Mouse (Mus musculus) embryonic stem cell, embryonic (primary cell): ENCODE results near the gene Rab2b.

Experiments
- CTCF ChIA-PET, 4 experiments: fragments of 300-600 bp in 2 of 4; fragments of 350-600 bp in 2 of 4; sonication (Branson Sonifier 250); formaldehyde crosslinking; loops; one replicate each; lab custom pipeline; 2022; ENCODE audit warnings: inconsistent platforms in 2 of 4; lab: Charles Lee
- POLR2A ChIA-PET, 4 experiments: fragments of 300-600 bp in 2 of 4; fragments of 350-600 bp in 2 of 4; sonication (Branson Sonifier 250); formaldehyde crosslinking; loops; one replicate each; lab custom pipeline; 2022; ENCODE audit warnings: antibody characterized with exemption in 4 of 4, inconsistent platforms in 1 of 4; lab: Charles Lee

Gene Rab2b

GRCm38 (mm10) chr14:52278932-52279746, at the start of gene Rab2b, which contains the start of gene Tox4:
Rab2b (minus strand) TSS chr14:52279545.
Tox4 (plus strand) TSS chr14:52279146.
- POLR2A ChIA-PET, result interaction anchor here (0.6 to 4.0 kb wide), 110 partner anchors 9 to 1348 kb away, joined by 3 to 91 read pairs (median 5); partner anchors contain the start of genes Chd8 (in 3 of the 4), Hnrnpc (in 3 of the 4), Mettl3 (in 3 of the 4) and Supt16 (in 3 of the 4)
- CTCF ChIA-PET, result interaction anchor here (0.5 to 2.5 kb wide), 54 partner anchors 9 to 382 kb away, joined by 3 to 30 read pairs (median 4); partner anchors contain the start of genes Chd8 (in 4 of the 4), Mettl3 (in 2 of the 4), Hnrnpc (in 1 of the 4) and Sall2 (in 1 of the 4)

GRCm38 (mm10) chr14:52327910-52328812, 48.8 kb upstream of the Rab2b start, which contains the start of gene Sall2:
Sall2 (minus strand) TSS chr14:52328762.
- ChIA-PET POLR2A (interaction anchor here in 3 of 4 experiments (0.5 to 2.4 kb wide), 8 partner anchors 10 to 212 kb away, joined by 3 to 8 read pairs (median 4); partner anchors contain the start of gene Mettl3 (in 1 of the 3)), CTCF (interaction anchor here in 3 of 4 experiments (0.7 to 1.1 kb wide), 5 partner anchors 11 to 49 kb away, joined by 3 read pairs; partner anchors contain the start of gene Tox4 (in 2 of the 3))

DNA sequence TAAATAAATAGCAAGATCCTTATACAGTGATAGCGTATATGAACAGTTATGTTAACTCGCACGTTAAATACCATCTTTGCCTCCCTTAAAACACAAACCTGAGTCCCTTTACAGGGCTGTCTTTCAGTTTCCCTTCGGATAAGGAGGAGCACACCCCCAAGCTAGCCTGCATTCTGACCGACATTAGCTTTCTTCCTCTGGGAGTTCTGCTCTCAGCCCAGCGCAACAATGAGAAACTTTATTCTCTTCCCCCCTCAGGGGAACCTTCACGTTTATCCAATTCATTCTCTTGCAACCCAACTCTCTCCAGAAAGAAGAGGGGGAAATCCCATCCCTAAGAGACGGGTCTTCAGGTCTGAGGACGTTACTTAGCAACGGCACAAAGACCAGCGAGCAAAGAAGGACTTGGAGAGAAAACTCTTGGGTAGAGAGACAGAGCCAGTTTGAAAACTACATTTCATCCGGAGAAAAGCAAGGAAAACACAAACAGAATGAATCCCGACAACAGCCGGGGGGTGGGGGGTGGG, 48.1 kb upstream of the Rab2b start:
- POLR2A ChIA-PET, result interaction anchor here in 3 of 4 experiments (0.6 to 2.4 kb wide), 5 partner anchors 11 to 95 kb away, joined by 3 to 8 read pairs (median 4); no protein-coding TSS in a partner anchor
- CTCF ChIA-PET, result interaction anchor here in 3 of 4 experiments (0.6 to 0.9 kb wide), 4 partner anchors 15 to 422 kb away, joined by 3 to 4 read pairs (median 3); partner anchors contain the start of gene Tox4 (in 1 of the 3)

- ChIA-PET POLR2A (interaction anchor here (0.6 to 2.5 kb wide), 5 partner anchors 9 to 303 kb away, joined by 3 to 9 read pairs (median 6); no protein-coding TSS in a partner anchor), CTCF (interaction anchor here (0.5 to 1.1 kb wide), 8 partner anchors 9 to 443 kb away, joined by 3 to 5 read pairs (median 3); no protein-coding TSS in a partner anchor)
These were observed 46.5 kb upstream of the Rab2b start for GRCm38 (mm10) chr14:52325890-52326289.

DNA sequence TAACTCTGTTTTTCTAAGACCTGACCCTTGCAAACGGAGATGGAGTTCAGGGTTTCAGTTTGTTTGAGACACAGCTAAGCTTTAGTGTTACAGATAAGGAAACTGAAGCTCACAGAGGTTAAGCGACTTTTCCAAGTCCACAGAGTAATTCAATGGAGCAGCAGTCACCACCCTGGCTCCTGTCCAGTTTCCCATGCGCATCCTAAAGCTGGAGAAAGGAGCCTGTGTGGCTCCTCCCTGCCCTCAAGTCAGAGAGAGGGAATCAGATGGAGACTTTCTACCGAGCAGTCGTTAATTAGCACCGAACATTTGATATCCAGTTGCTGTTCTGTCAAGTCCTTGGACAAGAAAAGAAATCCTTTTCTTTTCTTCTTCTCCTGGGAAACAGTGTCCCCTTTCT, 40.0 kb upstream of the Rab2b start:
- POLR2A ChIA-PET, result interaction anchor here in 3 of 4 experiments (0.6 to 6.4 kb wide), 5 partner anchors 15 to 427 kb away, joined by 3 to 61 read pairs (median 4); partner anchors contain the start of genes Chd8 (in 1 of the 3), Hnrnpc (in 1 of the 3) and Mettl3 (in 1 of the 3)

GRCm38 (mm10) chr14:52316441-52317225, 37.3 kb upstream of the Rab2b start:
- CTCF ChIA-PET, result interaction anchor here (0.5 to 2.1 kb wide), 28 partner anchors 9 to 527 kb away, joined by 3 to 12 read pairs (median 4); partner anchors contain the start of genes Rab2b (in 3 of the 4), Sall2 (in 2 of the 4), Tox4 (in 2 of the 4) and Hnrnpc (in 1 of the 4)

More for the DNA sequence above, 40.0 kb upstream of the Rab2b start:
- CTCF ChIA-PET, result interaction anchor here in 3 of 4 experiments (0.7 to 1.2 kb wide), 4 partner anchors 13 to 205 kb away, joined by 3 to 6 read pairs (median 4); no protein-coding TSS in a partner anchor

GRCm38 (mm10) chr14:52315792-52316440, 36.6 kb upstream of the Rab2b start:
- POLR2A ChIA-PET, result interaction anchor here in 3 of 4 experiments (0.5 to 6.4 kb wide), 46 partner anchors 10 to 432 kb away, joined by 3 to 74 read pairs (median 4); partner anchors contain the start of genes Mettl3 (in 3 of the 3), Rab2b (in 3 of the 3), Tox4 (in 3 of the 3) and Chd8 (in 2 of the 3)
- CTCF ChIA-PET, result interaction anchor here (0.5 to 2.1 kb wide), 23 partner anchors 10 to 527 kb away, joined by 3 to 12 read pairs (median 4); partner anchors contain the start of genes Rab2b (in 3 of the 4), Sall2 (in 2 of the 4), Tox4 (in 2 of the 4) and Hnrnpc (in 1 of the 4)

More at GRCm38 (mm10) chr14:52316441-52317225, 37.3 kb upstream of the Rab2b start:
- POLR2A ChIA-PET, result interaction anchor here in 3 of 4 experiments (0.5 to 6.4 kb wide), 45 partner anchors 9 to 433 kb away, joined by 3 to 74 read pairs (median 5); partner anchors contain the start of genes Hnrnpc (in 3 of the 3), Mettl3 (in 3 of the 3), Rab2b (in 3 of the 3) and Tox4 (in 3 of the 3)

DNA sequence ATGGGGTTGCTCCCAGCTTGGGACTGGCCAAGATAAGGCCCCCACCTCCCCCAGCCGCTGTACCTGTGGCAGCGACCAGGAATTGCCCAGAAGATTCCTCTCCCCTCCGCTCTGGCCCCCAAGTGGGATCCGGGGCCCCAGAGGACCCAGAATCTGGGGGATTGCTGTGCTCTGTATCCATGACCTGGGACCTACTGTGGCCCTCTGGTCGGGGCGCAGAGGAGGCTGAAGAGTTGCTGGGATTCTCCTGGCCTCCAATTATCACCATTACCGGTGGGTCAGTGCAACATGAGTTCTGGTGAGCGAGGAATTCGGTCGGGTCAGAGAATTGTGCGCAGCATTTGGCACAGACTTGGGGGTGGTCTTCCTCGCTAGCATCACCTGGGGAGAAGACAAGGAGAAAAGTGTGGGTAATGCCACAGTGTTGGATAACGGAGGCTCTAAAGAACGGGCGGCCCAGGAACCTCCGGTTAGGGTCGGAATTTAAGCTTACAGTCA, 36.0 kb upstream of the Rab2b start:
- ChIA-PET CTCF (interaction anchor here (1.0 to 2.1 kb wide), 7 partner anchors 19 to 526 kb away, joined by 3 to 12 read pairs (median 4); partner anchors contain the start of genes Hnrnpc (in 1 of the 4), Rab2b (in 1 of the 4) and Tox4 (in 1 of the 4)), POLR2A (interaction anchor here in 3 of 4 experiments (0.6 to 6.4 kb wide), 23 partner anchors 10 to 305 kb away, joined by 3 to 74 read pairs (median 7); partner anchors contain the start of genes Mettl3 (in 3 of the 3), Rab2b (in 2 of the 3), Tox4 (in 2 of the 3) and Chd8 (in 1 of the 3))

GRCm38 (mm10) chr14:52314808-52315150, 35.4 kb upstream of the Rab2b start:
- ChIA-PET CTCF (no interaction called here), POLR2A (interaction anchor here (0.6 to 6.4 kb wide), 13 partner anchors 10 to 407 kb away, joined by 3 to 74 read pairs (median 4); partner anchors contain the start of genes Mettl3 (in 3 of the 4), Chd8 (in 1 of the 4), Hnrnpc (in 1 of the 4) and Tox4 (in 1 of the 4))

GRCm38 (mm10) chr14:52313931-52314807, 34.8 kb upstream of the Rab2b start:
- CTCF ChIA-PET, result interaction anchor here (0.6 to 2.1 kb wide), 10 partner anchors 18 to 195 kb away, joined by 3 to 9 read pairs (median 4); partner anchors contain the start of genes Rab2b (in 3 of the 4) and Tox4 (in 2 of the 4)
- POLR2A ChIA-PET, result interaction anchor here (0.6 to 6.4 kb wide), 41 partner anchors 9 to 407 kb away, joined by 3 to 74 read pairs (median 4); partner anchors contain the start of genes Hnrnpc (in 3 of the 4), Mettl3 (in 3 of the 4), Chd8 (in 2 of the 4) and Tox4 (in 2 of the 4)

- CTCF ChIA-PET, result interaction anchor here in 1 of 4 experiments (0.6 to 0.8 kb wide), 2 partner anchors 28 to 31 kb away, joined by 3 to 5 read pairs; no protein-coding TSS in a partner anchor
- POLR2A ChIA-PET, result interaction anchor here in 2 of 4 experiments (0.9 to 2.3 kb wide), 5 partner anchors 10 to 207 kb away, joined by 3 to 6 read pairs (median 5); partner anchors contain the start of genes Hnrnpc (in 1 of the 2), Rab2b (in 1 of the 2) and Tox4 (in 1 of the 2)
These were observed 31.6 kb upstream of the Rab2b start for GRCm38 (mm10) chr14:52310906-52311305.

- CTCF ChIA-PET, result interaction anchor here in 3 of 4 experiments (0.7 to 1.1 kb wide), 5 partner anchors 29 to 447 kb away, joined by 3 to 9 read pairs (median 4); no protein-coding TSS in a partner anchor
- POLR2A ChIA-PET, result interaction anchor here in 3 of 4 experiments (0.6 to 0.8 kb wide), 3 partner anchors 69 to 191 kb away, joined by 3 to 5 read pairs (median 4); partner anchors contain the start of gene Olfr1512 (in 1 of the 3)
These were observed 31.0 kb upstream of the Rab2b start for GRCm38 (mm10) chr14:52310343-52310742.

GRCm38 (mm10) chr14:52306100-52306499, 26.8 kb upstream of the Rab2b start:
- POLR2A ChIA-PET, result interaction anchor here in 3 of 4 experiments (0.6 to 4.7 kb wide), 18 partner anchors 9 to 286 kb away, joined by 3 to 74 read pairs (median 7); partner anchors contain the start of genes Chd8 (in 1 of the 3), Rab2b (in 1 of the 3), Sall2 (in 1 of the 3) and Supt16 (in 1 of the 3)
- CTCF ChIA-PET, result interaction anchor here in 3 of 4 experiments (0.5 to 2.6 kb wide), 5 partner anchors 10 to 200 kb away, joined by 3 to 9 read pairs (median 4); no protein-coding TSS in a partner anchor
